Mouse (Mus musculus): ENCODE measurements around the gene Umad1. TPM values are rescaled to one million over a fixed set of nuclear protein-coding genes. Genes with fewer than 3 reads are reported as not detected.

The Umad1 gene
- polyA plus RNA-seq, 1 experiment from 2014 or later: 25.8 TPM

GRCm38 (mm10) chr6:8373051-8373450, 114.0 kb downstream of the Umad1 start:
- Histone ChIP-seq H3K27ac (ENCODE audit: low read depth, low read length) (no peak overlapping the region), H3K4me3 (ENCODE audit: low read depth, low read length) (no peak overlapping the region), H3K27me3 (ENCODE audit: control insufficient read depth, insufficient read depth, low read length) (no peaks in the 10 kb centered on the region), H3K9ac (ENCODE audit: low read length) (no peak overlapping the region), H3K4me2 (ENCODE audit: low read depth) (no peak overlapping the region), H3K36me3 (ENCODE audit: control insufficient read depth, insufficient read depth, low read length) (no peaks in the 10 kb centered on the region), H3K4me1 (ENCODE audit: control insufficient read depth, insufficient read depth, low read length) (no peaks in the 10 kb centered on the region), H3K9me3 (ENCODE audit: control insufficient read depth, low read length) (no peaks in the 10 kb centered on the region)
- DNase-seq (ENCODE audit: low spot score): no peak
- 70% methylated on average over 2 of the region's 2 CpGs for WGBS
- ATAC-seq (ENCODE audit: insufficient read depth, low FRiP score, low TSS enrichment): no peak

GRCm38 (mm10) chr6:8373851-8374250, 114.8 kb downstream of the Umad1 start:
- ATAC-seq (ENCODE audit: insufficient read depth, low FRiP score, low TSS enrichment) (no peak), DNase-seq (ENCODE audit: low spot score) (no peak)
- Histone ChIP-seq H3K9me3 (ENCODE audit: control insufficient read depth, low read length) (no peaks in the 10 kb centered on the region), H3K36me3 (ENCODE audit: control insufficient read depth, insufficient read depth, low read length) (no peaks in the 10 kb centered on the region), H3K27me3 (ENCODE audit: control insufficient read depth, insufficient read depth, low read length) (no peaks in the 10 kb centered on the region), H3K9ac (ENCODE audit: low read length) (no peak overlapping the region), H3K4me1 (ENCODE audit: control insufficient read depth, insufficient read depth, low read length) (no peaks in the 10 kb centered on the region), H3K4me3 (ENCODE audit: low read depth, low read length) (no peak overlapping the region), H3K27ac (ENCODE audit: low read depth, low read length) (no peak overlapping the region), H3K4me2 (ENCODE audit: low read depth) (no peak overlapping the region)
- WGBS: 61% methylated on average over 8 of the region's 8 CpGs

GRCm38 (mm10) chr6:8374290-8374689, 115.2 kb downstream of the Umad1 start:
- no peaks in the 10 kb centered on the region for H3K36me3 ChIP-seq (ENCODE audit: control insufficient read depth, insufficient read depth, low read length)
- no peak overlapping the region for H3K4me2 ChIP-seq (ENCODE audit: low read depth)
- 85% methylated on average over 6 of the region's 6 CpGs for WGBS
- H3K4me3 ChIP-seq (ENCODE audit: low read depth, low read length): no peak overlapping the region
- ATAC-seq (ENCODE audit: insufficient read depth, low FRiP score, low TSS enrichment) (no peak), DNase-seq (ENCODE audit: low spot score) (no peak)
- H3K9ac ChIP-seq (ENCODE audit: low read length): no peak overlapping the region
- no peaks in the 10 kb centered on the region for H3K9me3 ChIP-seq (ENCODE audit: control insufficient read depth, low read length)
- H3K4me1 ChIP-seq (ENCODE audit: control insufficient read depth, insufficient read depth, low read length): no peaks in the 10 kb centered on the region
- no peak overlapping the region for H3K27ac ChIP-seq (ENCODE audit: low read depth, low read length)
- H3K27me3 ChIP-seq (ENCODE audit: control insufficient read depth, insufficient read depth, low read length): no peaks in the 10 kb centered on the region

- Histone ChIP-seq H3K9ac (ENCODE audit: low read length) (no peak overlapping the region), H3K4me2 (ENCODE audit: low read depth) (no peak overlapping the region), H3K4me3 (ENCODE audit: low read depth, low read length) (no peak overlapping the region), H3K36me3 (ENCODE audit: control insufficient read depth, insufficient read depth, low read length) (no peaks in the 10 kb centered on the region), H3K4me1 (ENCODE audit: control insufficient read depth, insufficient read depth, low read length) (no peaks in the 10 kb centered on the region), H3K27me3 (ENCODE audit: control insufficient read depth, insufficient read depth, low read length) (no peaks in the 10 kb centered on the region), H3K9me3 (ENCODE audit: control insufficient read depth, low read length) (no peaks in the 10 kb centered on the region), H3K27ac (ENCODE audit: low read depth, low read length) (no peak overlapping the region)
- DNase-seq (ENCODE audit: low spot score) (no peak), ATAC-seq (ENCODE audit: insufficient read depth, low FRiP score, low TSS enrichment) (no peak)
- WGBS: 87% methylated on average over 4 of the region's 4 CpGs
Measured at GRCm38 (mm10) chr6:8374712-8375111, 115.6 kb downstream of the Umad1 start.

GRCm38 (mm10) chr6:8376351-8376750, 117.3 kb downstream of the Umad1 start:
- no peak for DNase-seq (ENCODE audit: low spot score)
- no peaks in the 10 kb centered on the region for H3K36me3 ChIP-seq (ENCODE audit: control insufficient read depth, insufficient read depth, low read length)
- no peak overlapping the region for H3K27ac ChIP-seq (ENCODE audit: low read depth, low read length)
- no peaks in the 10 kb centered on the region for H3K9me3 ChIP-seq (ENCODE audit: control insufficient read depth, low read length)
- no peaks in the 10 kb centered on the region for H3K4me1 ChIP-seq (ENCODE audit: control insufficient read depth, insufficient read depth, low read length)
- no peak overlapping the region for H3K4me2 ChIP-seq (ENCODE audit: low read depth)
- ATAC-seq (ENCODE audit: insufficient read depth, low FRiP score, low TSS enrichment): no peak
- H3K9ac ChIP-seq (ENCODE audit: low read length): no peak overlapping the region
- 92% methylated on average over 5 of the region's 5 CpGs for WGBS
- no peaks in the 10 kb centered on the region for H3K27me3 ChIP-seq (ENCODE audit: control insufficient read depth, insufficient read depth, low read length)
- no peak overlapping the region for H3K4me3 ChIP-seq (ENCODE audit: low read depth, low read length)

- H3K27me3 ChIP-seq (ENCODE audit: control insufficient read depth, insufficient read depth, low read length): no peaks in the 10 kb centered on the region
- no peak overlapping the region for H3K4me3 ChIP-seq (ENCODE audit: low read depth, low read length)
- no peaks in the 10 kb centered on the region for H3K36me3 ChIP-seq (ENCODE audit: control insufficient read depth, insufficient read depth, low read length)
- no peaks in the 10 kb centered on the region for H3K9me3 ChIP-seq (ENCODE audit: control insufficient read depth, low read length)
- ATAC-seq (ENCODE audit: insufficient read depth, low FRiP score, low TSS enrichment) (no peak), DNase-seq (ENCODE audit: low spot score) (no peak)
- no peak overlapping the region for H3K4me2 ChIP-seq (ENCODE audit: low read depth)
- WGBS: 88% methylated on average over 8 of the region's 8 CpGs
- H3K27ac ChIP-seq (ENCODE audit: low read depth, low read length): no peak overlapping the region
- no peak overlapping the region for H3K9ac ChIP-seq (ENCODE audit: low read length)
- H3K4me1 ChIP-seq (ENCODE audit: control insufficient read depth, insufficient read depth, low read length): no peaks in the 10 kb centered on the region
Measured at GRCm38 (mm10) chr6:8377667-8378066, 118.6 kb downstream of the Umad1 start.

- no peaks in the 10 kb centered on the region for H3K4me1 ChIP-seq (ENCODE audit: control insufficient read depth, insufficient read depth, low read length)
- H3K36me3 ChIP-seq (ENCODE audit: control insufficient read depth, insufficient read depth, low read length): no peaks in the 10 kb centered on the region
- no peak overlapping the region for H3K4me2 ChIP-seq (ENCODE audit: low read depth)
- H3K4me3 ChIP-seq (ENCODE audit: low read depth, low read length): no peak overlapping the region
- H3K9me3 ChIP-seq (ENCODE audit: control insufficient read depth, low read length): no peaks in the 10 kb centered on the region
- ATAC-seq (ENCODE audit: insufficient read depth, low FRiP score, low TSS enrichment): no peak
- H3K27me3 ChIP-seq (ENCODE audit: control insufficient read depth, insufficient read depth, low read length): no peaks in the 10 kb centered on the region
- no peak overlapping the region for H3K9ac ChIP-seq (ENCODE audit: low read length)
- 96% methylated on average over 2 of the region's 2 CpGs for WGBS
- no peak overlapping the region for H3K27ac ChIP-seq (ENCODE audit: low read depth, low read length)
- DNase-seq (ENCODE audit: low spot score): no peak
Measured at GRCm38 (mm10) chr6:8389307-8389706, 130.2 kb downstream of the Umad1 start.

- Histone ChIP-seq H3K27me3 (ENCODE audit: control insufficient read depth, insufficient read depth, low read length) (no peaks in the 10 kb centered on the region), H3K4me1 (ENCODE audit: control insufficient read depth, insufficient read depth, low read length) (no peaks in the 10 kb centered on the region), H3K36me3 (ENCODE audit: control insufficient read depth, insufficient read depth, low read length) (no peaks in the 10 kb centered on the region), H3K27ac (ENCODE audit: low read depth, low read length) (no peak overlapping the region), H3K9me3 (ENCODE audit: control insufficient read depth, low read length) (no peaks in the 10 kb centered on the region), H3K4me2 (ENCODE audit: low read depth) (no peak overlapping the region), H3K4me3 (ENCODE audit: low read depth, low read length) (no peak overlapping the region), H3K9ac (ENCODE audit: low read length) (no peak overlapping the region)
- DNase-seq (ENCODE audit: low spot score) (no peak), ATAC-seq (ENCODE audit: insufficient read depth, low FRiP score, low TSS enrichment) (no peak)
- 96% methylated on average over 6 of the region's 6 CpGs for WGBS
Measured at GRCm38 (mm10) chr6:8390296-8390695, 131.2 kb downstream of the Umad1 start.

GRCm38 (mm10) chr6:8390935-8391334, 131.8 kb downstream of the Umad1 start:
- WGBS: 84% methylated on average over 2 of the region's 2 CpGs
- Histone ChIP-seq H3K9ac (ENCODE audit: low read length) (no peak overlapping the region), H3K27ac (ENCODE audit: low read depth, low read length) (no peak overlapping the region), H3K4me3 (ENCODE audit: low read depth, low read length) (no peak overlapping the region), H3K9me3 (ENCODE audit: control insufficient read depth, low read length) (no peaks in the 10 kb centered on the region), H3K36me3 (ENCODE audit: control insufficient read depth, insufficient read depth, low read length) (no peaks in the 10 kb centered on the region), H3K4me1 (ENCODE audit: control insufficient read depth, insufficient read depth, low read length) (no peaks in the 10 kb centered on the region), H3K27me3 (ENCODE audit: control insufficient read depth, insufficient read depth, low read length) (no peaks in the 10 kb centered on the region), H3K4me2 (ENCODE audit: low read depth) (no peak overlapping the region)
- ATAC-seq (ENCODE audit: insufficient read depth, low FRiP score, low TSS enrichment): no peak
- no peak for DNase-seq (ENCODE audit: low spot score)
